Mouse (Mus musculus): ENCODE data around the gene Tmbim4.
A peak's percentile ranks its signal among the peaks of the same experiment; 100 is the strongest.
"Not testable (repeated sequence)": the region's sequence is repeated elsewhere in the genome, so short reads cannot be mapped to it uniquely, and the experiment has no call there.

The Tmbim4 gene

GRCm38 (mm10) chr10:120197061-120197835 is 4.1 kb upstream of the Tmbim4 start:
- DNase-seq = no peak

GRCm38 (mm10) chr10:120201961-120202402 is 592 bp downstream of the Tmbim4 start, which contains the start of gene Irak3:
TSS of gene Irak3 (minus strand) at chr10:120202130.
- peak; percentile 89 for DNase-seq

DNA sequence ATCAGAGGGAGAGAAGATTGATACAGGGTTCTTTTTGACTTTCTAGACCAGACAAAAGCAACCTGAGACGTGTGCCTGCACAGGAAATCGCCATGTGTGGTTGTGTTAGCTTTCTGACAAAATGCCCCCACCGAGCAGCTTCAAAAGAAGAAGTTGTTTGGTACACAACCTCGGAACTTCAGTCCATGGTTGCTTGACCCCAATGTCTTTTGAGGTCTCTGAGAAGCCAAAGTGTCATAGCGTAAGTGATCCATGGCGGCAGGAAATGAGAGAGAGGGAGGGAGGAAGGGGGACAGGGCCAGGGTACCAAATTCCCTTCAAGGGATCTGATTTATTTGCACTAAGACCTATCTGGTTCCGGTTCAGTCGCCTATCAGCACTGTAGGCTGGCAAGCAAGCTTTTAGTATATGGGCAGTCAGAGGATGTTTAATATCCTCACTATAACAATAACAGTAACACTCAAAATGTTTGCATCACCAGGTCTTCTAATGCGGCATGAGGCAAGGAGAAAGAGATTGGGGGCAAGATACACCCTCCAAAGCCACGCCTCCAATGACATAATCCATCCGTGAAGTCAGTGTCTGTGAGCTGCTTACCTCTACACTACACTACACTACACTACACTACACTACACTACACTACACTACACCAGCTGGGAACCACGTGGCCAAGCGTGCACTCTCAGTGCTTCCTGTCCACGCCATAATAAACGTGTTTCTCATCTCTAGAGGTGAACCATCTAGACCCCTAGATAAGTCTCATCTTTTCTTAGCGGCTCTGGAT is 1.3 kb downstream of the Tmbim4 start:
- DNase-seq = no peak

DNA sequence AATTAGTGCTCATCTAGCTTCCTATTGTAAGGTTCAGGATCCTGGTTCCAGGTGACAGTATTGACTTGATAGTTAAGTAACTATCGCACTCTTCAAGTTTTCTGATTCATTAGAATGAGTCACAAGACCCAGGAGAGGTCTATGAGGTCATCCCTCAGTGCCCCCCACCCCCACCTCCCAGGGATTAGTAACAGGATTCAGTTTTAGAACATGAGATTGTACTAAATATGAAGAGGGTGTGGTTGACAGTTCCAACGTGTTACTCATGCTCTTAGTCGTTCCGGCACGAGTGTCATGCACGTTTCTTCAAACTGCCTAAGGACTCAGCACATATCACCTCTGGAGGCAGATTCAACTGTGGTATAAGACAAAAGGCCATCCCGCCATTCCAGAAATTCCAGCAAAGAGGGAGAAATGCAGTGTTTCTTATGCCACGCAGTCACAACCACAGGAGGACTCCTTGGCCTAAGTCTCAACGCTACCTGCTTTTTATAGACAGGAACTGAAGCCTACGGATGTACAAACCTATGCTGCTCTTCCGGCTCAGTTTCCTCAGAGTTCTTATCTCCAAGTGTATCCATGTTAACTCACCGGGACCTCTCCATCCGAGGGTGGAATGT is 3.3 kb downstream of the Tmbim4 start:
- DNase-seq = no peak

DNA sequence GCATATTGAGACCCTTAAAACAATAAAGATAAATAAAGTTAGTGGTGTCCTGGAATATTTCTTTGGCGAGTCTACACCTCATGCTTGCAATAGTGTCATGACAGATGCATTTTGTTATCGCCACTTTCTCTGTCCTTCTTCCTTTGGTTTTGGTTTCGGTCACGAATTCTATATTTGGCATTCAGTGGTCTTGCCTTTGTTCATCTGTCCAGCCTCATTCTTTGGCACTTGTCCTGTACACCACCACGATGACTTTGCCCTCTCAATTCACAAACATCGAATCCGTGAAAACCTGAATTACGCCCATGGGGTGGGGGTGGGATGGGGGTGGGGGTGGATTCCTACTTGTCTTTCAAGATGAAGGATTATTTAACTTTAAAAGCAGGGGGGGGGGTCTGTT is 6.6 kb downstream of the Tmbim4 start:
- DNase-seq = no peak

DNA sequence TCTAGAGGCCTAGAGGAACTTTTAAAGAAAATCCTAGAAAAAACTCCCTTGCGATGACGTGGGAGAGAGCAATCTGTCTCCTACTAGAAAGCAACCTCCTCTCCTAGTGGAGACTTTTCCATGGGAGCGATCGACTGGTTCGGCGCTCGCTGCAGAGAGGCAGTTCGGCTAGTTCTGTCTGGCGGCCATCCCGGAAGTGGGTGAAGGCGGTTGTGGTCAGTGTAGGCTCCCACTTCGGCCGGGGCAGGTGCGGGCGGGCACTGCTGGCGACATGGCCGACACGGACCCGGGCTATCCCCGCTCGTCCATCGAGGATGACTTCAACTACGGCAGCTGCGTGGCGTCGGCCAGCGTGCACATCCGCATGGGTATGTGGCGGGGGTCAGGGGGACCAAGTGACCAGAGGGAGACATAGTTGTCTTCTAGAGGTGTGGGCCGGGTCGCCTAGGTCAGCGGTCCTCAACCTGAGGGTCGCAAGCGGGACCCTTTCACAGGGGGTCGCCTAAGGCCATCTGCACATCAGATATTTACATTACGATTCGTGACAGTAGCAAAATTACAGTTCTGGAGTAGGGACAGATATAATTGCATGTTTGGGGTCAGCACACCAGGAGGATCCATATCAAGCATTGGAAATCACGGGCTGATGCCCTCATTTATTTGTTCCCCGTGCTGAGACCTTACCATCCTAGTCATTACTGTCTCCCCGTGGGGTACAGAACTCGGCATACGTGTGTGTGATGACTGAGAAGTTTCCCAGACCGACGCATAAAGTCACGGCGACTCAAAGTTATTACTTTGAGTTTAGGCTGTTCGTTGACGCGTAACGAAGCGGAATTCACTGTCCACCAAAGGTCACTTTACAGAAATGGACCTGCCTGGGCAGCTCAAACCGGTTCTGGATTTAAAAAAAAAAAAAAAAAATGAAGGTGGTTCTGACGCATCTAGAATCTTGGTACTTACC is 7.5 kb downstream of the Tmbim4 start:
- peak; percentile 95 for DNase-seq

- DNase-seq = no peak
Measured at GRCm38 (mm10) chr10:120209539-120209925, 8.1 kb downstream of the Tmbim4 start.

- DNase-seq = no peak
Measured at GRCm38 (mm10) chr10:120210096-120210495, 8.7 kb downstream of the Tmbim4 start.

- DNase-seq = not testable (repeated sequence)
Measured at GRCm38 (mm10) chr10:120217099-120217498, 15.7 kb downstream of the Tmbim4 start.

DNA sequence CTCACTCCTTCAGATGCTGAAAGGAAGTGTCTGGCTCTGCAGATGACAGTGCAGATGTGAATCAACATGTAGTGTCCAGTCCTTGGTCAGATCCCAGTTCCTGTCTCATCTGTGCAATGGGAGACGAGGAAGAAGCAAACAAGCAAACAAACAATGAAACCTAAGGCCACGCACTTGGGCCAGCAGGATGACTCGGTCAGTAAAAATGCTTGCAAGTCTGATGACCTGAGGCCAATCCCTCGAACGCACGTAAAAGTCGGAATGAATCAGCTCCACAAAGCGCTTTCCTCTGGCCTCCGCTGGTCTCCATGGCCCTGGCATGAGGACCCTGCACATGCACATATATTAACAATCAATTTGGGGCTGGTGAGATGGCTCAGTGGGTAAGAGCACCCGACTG is 17.6 kb downstream of the Tmbim4 start:
- DNase-seq = no peak

DNA sequence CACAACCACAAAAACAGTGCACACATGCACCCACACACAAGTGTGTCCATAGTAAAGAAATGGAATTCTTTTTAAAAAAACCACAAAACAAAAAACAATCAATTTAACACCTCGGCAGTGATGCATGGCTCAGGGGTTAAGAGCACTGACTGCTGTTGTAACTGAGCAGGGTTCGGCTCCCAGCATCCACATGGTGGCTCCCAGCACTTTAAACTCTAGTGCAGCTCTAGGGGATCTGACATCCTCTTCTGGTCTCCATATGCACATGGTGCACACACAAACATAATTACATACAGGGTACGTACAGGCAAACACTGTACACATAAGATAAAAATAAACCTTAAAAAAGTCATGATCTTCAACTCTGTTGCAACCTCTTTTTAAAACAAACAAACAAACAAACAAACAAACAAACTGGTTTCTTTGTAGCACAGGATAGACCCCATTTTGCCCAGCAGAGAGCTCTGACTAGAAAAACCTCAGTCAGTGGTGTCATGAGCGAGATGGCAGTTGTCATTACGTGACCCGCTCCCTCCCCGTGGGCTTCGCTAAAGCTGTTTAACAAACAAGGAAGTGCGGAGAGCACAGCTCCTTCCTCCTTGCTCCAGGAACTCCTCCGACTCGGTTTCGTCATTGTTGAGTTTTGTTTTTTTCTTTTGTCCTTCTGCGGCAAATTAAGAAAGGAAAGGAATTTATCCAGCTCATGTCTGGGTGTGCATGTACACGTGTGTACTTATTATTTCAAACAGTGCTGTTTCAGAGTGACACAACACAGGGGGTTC is 18.4 kb downstream of the Tmbim4 start:
- DNase-seq = peak; percentile 58

DNA sequence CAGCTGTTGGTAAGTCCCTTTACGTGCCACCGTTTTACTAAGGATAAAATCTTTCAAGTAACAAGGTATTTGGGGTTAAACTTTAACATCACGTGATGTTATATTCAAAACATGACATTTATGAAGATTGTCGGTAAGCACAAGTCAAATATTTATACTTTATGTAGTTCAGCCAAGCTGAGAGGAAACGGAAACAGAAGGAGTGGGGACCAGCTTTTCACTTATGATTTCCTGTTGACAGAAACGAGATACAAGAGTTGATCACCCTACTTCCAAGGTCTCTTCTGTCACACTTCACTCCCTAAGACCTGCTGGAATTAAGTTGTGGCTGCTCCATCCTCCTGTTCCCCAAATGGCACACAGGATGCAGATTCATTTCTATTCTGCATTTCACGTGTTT is 19.4 kb downstream of the Tmbim4 start:
- peak; percentile 18 for DNase-seq

GRCm38 (mm10) chr10:120226871-120227661 is 25.7 kb downstream of the Tmbim4 start, which contains the start of gene Llph:
TSS of gene Llph (plus strand) at chr10:120227070.
- DNase-seq = peak; percentile 94

- DNase-seq = peak; percentile 71
Measured at GRCm38 (mm10) chr10:120231718-120232117, 30.3 kb downstream of the Tmbim4 start.

DNA sequence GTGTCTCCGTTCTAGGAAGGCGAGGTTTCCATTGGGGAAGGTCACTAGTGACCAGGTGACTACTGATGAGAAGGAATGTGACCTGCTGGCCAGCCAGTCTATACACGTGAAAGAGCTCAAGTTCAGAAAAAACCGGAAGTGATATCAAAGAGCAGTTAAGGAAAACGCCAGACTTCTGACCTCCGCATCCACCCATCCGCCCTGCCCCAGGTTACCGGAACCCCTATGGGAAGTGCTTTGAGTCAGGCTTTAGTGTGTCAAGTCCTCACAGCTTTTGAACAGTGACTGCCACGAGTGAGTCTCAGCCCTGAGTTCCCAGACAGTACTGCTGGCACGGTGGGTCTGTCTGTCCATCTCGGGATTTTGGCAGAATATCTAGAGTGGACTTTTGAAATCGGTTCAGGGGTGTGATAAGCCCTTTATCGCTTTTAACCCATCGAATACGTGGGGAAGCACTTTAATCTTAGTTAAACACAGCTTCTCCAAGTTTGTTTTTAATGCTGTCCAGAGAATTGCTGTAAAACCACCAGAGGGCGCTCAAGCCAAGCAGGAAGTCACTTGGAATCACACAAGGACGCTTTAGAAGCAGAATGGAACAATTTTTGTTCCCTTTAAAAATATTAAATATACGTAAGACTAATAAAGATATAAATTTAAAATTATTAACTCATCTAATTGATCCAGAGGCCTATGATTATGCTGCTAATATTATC is 32.4 kb downstream of the Tmbim4 start:
- peak; percentile 76 for DNase-seq

- DNase-seq = no peak
Measured at GRCm38 (mm10) chr10:120236855-120237254, 35.5 kb downstream of the Tmbim4 start.

DNA sequence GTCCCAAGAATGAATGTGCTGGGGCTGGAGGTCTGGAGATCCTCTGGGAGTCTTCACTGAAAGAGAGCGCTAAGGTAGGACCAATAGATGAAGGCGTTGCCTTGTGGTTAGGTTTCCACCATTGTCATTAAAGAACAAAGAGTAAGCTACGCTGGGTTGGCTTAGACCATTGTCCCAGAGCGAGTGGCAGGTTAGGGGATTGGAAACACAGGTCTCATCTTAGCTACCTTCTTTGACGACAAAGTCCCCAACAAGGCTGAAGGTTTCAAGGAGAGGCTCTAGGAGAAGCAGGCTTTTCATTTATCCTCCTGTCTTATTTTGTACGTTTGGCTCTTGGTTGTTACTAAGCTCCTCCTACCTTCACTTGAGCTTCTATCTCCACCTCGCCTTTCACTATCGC is 36.9 kb downstream of the Tmbim4 start:
- no peak for DNase-seq

- DNase-seq = no peak
Measured at GRCm38 (mm10) chr10:120239476-120239875, 38.1 kb downstream of the Tmbim4 start.

DNA sequence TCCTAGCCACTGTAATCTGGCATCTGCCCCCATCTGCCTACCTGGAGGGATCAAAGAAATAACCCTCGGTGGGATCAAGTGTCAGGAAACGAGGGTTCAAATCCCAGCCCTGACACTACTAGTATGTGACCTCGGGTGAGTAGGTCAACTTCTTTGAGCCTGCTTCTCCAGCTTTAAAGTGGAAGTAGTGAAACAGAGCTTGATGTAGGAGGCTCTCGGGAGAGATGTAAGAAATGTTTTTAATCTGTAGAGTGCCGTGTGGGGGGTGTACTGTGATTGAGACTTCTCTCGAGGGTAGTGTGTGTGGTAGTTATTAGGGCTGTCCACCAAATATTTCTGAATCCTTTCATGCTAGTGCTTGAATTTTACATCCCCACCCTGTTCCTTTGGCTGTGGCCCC is 41.0 kb downstream of the Tmbim4 start:
- DNase-seq = no peak

DNA sequence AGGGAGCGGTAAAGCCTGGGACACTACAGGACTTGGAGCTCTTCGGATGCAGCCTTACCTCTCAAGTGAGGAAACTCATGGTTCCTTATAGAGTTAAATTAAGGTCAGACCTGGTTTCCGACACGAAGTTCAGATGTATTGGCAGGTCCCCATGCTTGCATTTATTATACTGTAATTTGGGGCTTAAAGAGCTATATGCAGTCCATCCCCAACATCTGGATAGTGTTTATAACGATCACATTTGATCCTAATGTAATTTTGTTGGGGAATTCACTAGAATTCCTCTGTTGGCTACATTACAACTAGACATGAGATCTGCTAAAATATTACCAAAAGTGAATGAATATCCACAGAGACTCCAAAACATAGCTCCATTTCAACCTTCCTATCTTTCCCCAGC is 44.3 kb downstream of the Tmbim4 start:
- no peak for DNase-seq

All from lung, postnatal 10 days (tissue).